Mouse (Mus musculus): ENCODE data around the gene Mical3. TPM values are rescaled to one million over a fixed set of nuclear protein-coding genes. Genes with fewer than 3 reads are reported as not detected.

Gene Mical3
- polyA plus RNA-seq, 1 experiment from 2014 or later, result 11.7 TPM

DNA sequence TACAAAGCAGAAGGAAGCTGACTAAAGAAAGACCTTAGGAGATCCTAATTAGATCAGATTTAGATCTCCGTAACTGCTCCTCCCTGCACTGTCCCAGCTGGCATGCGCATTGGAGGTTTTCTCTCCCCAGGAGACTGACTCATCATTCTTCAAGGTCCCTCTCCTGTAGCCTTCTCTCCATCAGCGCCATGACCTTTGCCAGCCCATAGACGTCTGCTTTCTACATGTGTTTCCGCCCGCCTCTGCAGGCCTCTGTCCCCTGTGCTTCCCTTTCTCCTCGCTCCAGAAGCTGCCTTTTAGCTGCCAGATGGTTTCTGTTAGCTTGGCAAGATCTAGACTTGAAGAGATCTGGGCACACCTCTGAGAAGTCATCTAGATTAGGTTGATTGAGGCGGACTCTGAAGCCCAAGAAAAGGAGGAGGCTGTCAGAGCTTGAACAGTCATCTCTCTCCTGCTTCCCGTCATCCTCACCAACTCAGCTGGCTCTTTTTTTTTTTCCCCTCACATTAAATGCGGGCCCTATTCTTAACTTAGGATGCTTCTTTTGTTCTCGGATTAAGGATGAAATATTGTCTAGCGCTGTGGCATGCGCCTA is 14.3 kb upstream of the Mical3 start:
- Histone ChIP-seq H3K4me2 (no peak overlapping the region), H3K36me3 (no peaks in the 10 kb centered on the region), H3K27ac (no peak overlapping the region), H3K9ac (no peak overlapping the region), H3K4me1 (peaks cover 23% of the 10 kb centered on the region; the same call in 1 of the 2 replicates), H3K9me3 (no peaks in the 10 kb centered on the region), H3K27me3 (replicated peaks) (no peaks in the 10 kb centered on the region), H3K4me3 (replicated peaks) (no peak overlapping the region)
- ATAC-seq (ENCODE audit: insufficient read depth, low FRiP score, low read depth), result no peak
- 70% methylated on average over 13 of the region's 13 CpGs for WGBS

- Histone ChIP-seq H3K4me2 (no peak overlapping the region), H3K27ac (no peak overlapping the region), H3K9ac (no peak overlapping the region), H3K4me1 (peaks cover 23% of the 10 kb centered on the region; the same call in 1 of the 2 replicates), H3K27me3 (replicated peaks) (no peaks in the 10 kb centered on the region), H3K36me3 (no peaks in the 10 kb centered on the region), H3K4me3 (replicated peaks) (no peak overlapping the region), H3K9me3 (no peaks in the 10 kb centered on the region)
- ATAC-seq (ENCODE audit: insufficient read depth, low FRiP score, low read depth), result peak; percentile 66; the same call in 1 of the 2 replicates
- WGBS, result 53% methylated on average over 4 of the region's 4 CpGs
Measured at GRCm38 (mm10) chr6:121144066-121144465, 13.3 kb upstream of the Mical3 start.

DNA sequence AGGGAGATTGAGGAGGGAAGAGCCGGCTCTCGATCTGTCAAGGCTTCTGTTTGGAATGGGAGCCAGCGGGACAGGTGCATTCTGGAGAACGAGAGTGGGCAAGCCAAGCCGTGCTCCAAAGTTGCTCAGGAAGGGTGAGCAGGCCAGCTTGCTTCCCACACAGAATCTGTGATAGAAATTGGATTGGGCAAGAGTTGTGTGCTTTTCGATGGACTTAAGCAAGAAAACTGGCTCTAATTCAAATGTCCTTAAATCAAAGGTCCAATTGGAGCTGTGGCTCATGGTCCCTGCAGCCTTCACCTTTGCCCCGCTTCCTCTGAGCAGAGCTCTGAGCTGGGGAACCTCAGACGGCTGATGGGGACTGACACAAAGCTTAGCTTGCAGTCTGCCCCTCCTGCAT is 12.6 kb upstream of the Mical3 start:
- no peak overlapping the region for H3K27ac ChIP-seq
- no peak overlapping the region for H3K4me3 ChIP-seq (replicated peaks)
- H3K27me3 ChIP-seq (replicated peaks), result no peaks in the 10 kb centered on the region
- WGBS, result 80% methylated on average over 8 of the region's 8 CpGs
- no peaks in the 10 kb centered on the region for H3K9me3 ChIP-seq
- H3K36me3 ChIP-seq, result no peaks in the 10 kb centered on the region
- H3K4me2 ChIP-seq, result no peak overlapping the region
- H3K9ac ChIP-seq, result no peak overlapping the region
- H3K4me1 ChIP-seq, result peaks cover 23% of the 10 kb centered on the region; the same call in 1 of the 2 replicates
- ATAC-seq (ENCODE audit: insufficient read depth, low FRiP score, low read depth), result peak; percentile 24; the same call in 1 of the 2 replicates

DNA sequence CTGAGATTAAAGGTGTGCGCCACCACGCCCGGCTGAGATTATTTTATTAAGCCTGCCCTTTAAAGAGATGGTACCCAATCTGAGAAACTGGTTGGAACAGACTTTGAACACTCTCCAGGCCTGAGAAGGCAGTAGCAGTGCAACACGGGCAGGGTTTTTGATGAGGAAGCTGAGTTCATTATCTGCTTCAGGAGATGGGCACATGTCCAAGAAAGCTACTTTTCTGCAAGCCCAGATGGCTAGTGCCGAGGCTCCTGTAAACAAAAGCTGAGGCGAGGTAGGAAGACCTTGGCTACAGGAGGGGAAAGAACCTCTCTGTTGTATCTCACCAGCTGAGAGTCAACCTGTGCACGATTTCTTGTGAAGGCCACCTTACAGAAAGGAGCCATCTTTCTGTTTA is 11.5 kb upstream of the Mical3 start:
- Histone ChIP-seq H3K4me1 (peaks cover 20% of the 10 kb centered on the region; the same call in 1 of the 2 replicates), H3K4me2 (no peak overlapping the region), H3K9me3 (no peaks in the 10 kb centered on the region), H3K27me3 (replicated peaks) (no peaks in the 10 kb centered on the region), H3K9ac (no peak overlapping the region), H3K27ac (no peak overlapping the region), H3K36me3 (no peaks in the 10 kb centered on the region), H3K4me3 (replicated peaks) (no peak overlapping the region)
- ATAC-seq (ENCODE audit: insufficient read depth, low FRiP score, low read depth), result no peak
- 76% methylated on average over 7 of the region's 7 CpGs for WGBS

DNA sequence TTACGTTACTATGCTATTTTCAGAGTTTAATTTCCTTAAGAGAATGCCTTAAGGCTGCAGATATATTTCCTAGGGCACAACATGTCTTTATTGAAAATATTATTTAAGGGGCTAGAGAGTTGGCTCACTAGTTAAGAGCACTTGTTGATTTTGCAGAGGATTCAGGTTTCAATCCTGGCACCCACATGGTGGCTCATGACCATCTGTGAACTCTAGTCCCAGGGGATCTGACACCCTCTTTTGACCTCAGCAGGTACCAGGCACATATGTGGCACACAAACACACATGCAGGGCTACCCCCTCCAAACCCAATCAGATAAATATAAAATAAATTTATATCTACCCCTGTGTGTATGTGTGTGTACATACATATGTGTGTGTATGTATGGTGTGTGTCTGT is 8.5 kb upstream of the Mical3 start:
- no peak overlapping the region for H3K9ac ChIP-seq
- H3K4me2 ChIP-seq, result no peak overlapping the region
- WGBS, result 98% methylated on average over 1 of the region's 1 CpGs
- H3K27ac ChIP-seq, result no peak overlapping the region
- H3K9me3 ChIP-seq, result no peaks in the 10 kb centered on the region
- no peaks in the 10 kb centered on the region for H3K36me3 ChIP-seq
- H3K4me3 ChIP-seq (replicated peaks), result no peak overlapping the region
- ATAC-seq (ENCODE audit: insufficient read depth, low FRiP score, low read depth), result no peak
- H3K4me1 ChIP-seq, result peaks cover 8% of the 10 kb centered on the region; the same call in 1 of the 2 replicates
- H3K27me3 ChIP-seq (replicated peaks), result no peaks in the 10 kb centered on the region

- H3K9ac ChIP-seq, result no peak overlapping the region
- H3K36me3 ChIP-seq, result no peaks in the 10 kb centered on the region
- WGBS, result 53% methylated on average over 12 of the region's 12 CpGs
- peak; percentile 66 for ATAC-seq (ENCODE audit: insufficient read depth, low FRiP score, low read depth)
- 0 out of 2 replicates have a peak overlapping the region, but pooled peaks have one; percentile 18 for H3K27ac ChIP-seq
- 0 out of 2 replicates have a peak, but pooled peaks cover 4% of the 10 kb centered on the region for H3K4me1 ChIP-seq
- H3K9me3 ChIP-seq, result no peaks in the 10 kb centered on the region
- no peak overlapping the region for H3K4me2 ChIP-seq
- H3K27me3 ChIP-seq (replicated peaks), result no peaks in the 10 kb centered on the region
- H3K4me3 ChIP-seq (replicated peaks), result no peak overlapping the region
Measured at GRCm38 (mm10) chr6:121138338-121139040, 7.7 kb upstream of the Mical3 start.

GRCm38 (mm10) chr6:121137222-121137621 is 6.4 kb upstream of the Mical3 start:
- Histone ChIP-seq H3K27me3 (replicated peaks) (no peaks in the 10 kb centered on the region), H3K9ac (no peak overlapping the region), H3K9me3 (no peaks in the 10 kb centered on the region), H3K4me3 (replicated peaks) (no peak overlapping the region), H3K27ac (no peak overlapping the region), H3K4me2 (no peak overlapping the region), H3K36me3 (no peaks in the 10 kb centered on the region), H3K4me1 (0 out of 2 replicates have a peak, but pooled peaks cover 4% of the 10 kb centered on the region)
- 60% methylated on average over 6 of the region's 6 CpGs for WGBS
- no peak for ATAC-seq (ENCODE audit: insufficient read depth, low FRiP score, low read depth)

GRCm38 (mm10) chr6:121134884-121135283 is 4.1 kb upstream of the Mical3 start:
- H3K36me3 ChIP-seq, result no peaks in the 10 kb centered on the region
- H3K27ac ChIP-seq, result no peak overlapping the region
- WGBS, result 59% methylated on average over 5 of the region's 5 CpGs

DNA sequence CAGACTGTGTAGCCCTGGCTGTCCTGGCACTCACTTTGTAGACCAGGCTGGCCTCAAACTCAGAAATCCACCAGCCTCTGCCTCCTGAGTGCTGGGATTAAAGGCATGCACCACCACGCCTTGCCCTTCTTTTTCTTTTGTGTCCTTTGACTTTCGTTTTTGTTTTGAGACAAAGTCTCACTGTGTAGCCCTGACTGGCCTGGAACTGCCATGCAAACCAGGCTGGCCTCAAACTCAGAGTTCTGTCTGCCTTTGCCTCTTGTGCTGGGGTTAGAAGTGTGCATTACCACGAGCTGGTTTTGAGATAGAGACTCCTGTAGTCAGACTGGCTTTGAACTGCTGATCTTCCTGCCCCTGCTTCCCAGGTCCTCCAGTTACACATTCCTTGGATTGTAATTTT is 3.5 kb upstream of the Mical3 start:
- no peak overlapping the region for H3K4me3 ChIP-seq (replicated peaks)
- H3K9ac ChIP-seq, result no peak overlapping the region
- H3K36me3 ChIP-seq, result no peaks in the 10 kb centered on the region
- H3K27ac ChIP-seq, result no peak overlapping the region
- no peak for ATAC-seq (ENCODE audit: insufficient read depth, low FRiP score, low read depth)
- peaks cover 18% of the 10 kb centered on the region for H3K4me1 ChIP-seq
- H3K27me3 ChIP-seq (replicated peaks), result peaks cover 11% of the 10 kb centered on the region; the same call in 1 of the 2 replicates
- no peaks in the 10 kb centered on the region for H3K9me3 ChIP-seq
- no peak overlapping the region for H3K4me2 ChIP-seq
- 55% methylated on average over 3 of the region's 3 CpGs for WGBS

More at GRCm38 (mm10) chr6:121134884-121135283, 4.1 kb upstream of the Mical3 start:
- no peak overlapping the region for H3K4me3 ChIP-seq (replicated peaks)
- H3K9me3 ChIP-seq, result no peaks in the 10 kb centered on the region
- peaks cover 13% of the 10 kb centered on the region for H3K4me1 ChIP-seq
- H3K9ac ChIP-seq, result no peak overlapping the region
- no peak for ATAC-seq (ENCODE audit: insufficient read depth, low FRiP score, low read depth)
- no peak overlapping the region for H3K4me2 ChIP-seq
- H3K27me3 ChIP-seq (replicated peaks), result peaks cover 11% of the 10 kb centered on the region; the same call in 1 of the 2 replicates

- WGBS, result 2% methylated on average over 32 of the region's 32 CpGs
- peak; percentile 89 for ATAC-seq (ENCODE audit: insufficient read depth, low FRiP score, low read depth)
- Histone ChIP-seq H3K4me1 (peaks cover 16% of the 10 kb centered on the region), H3K9me3 (no peaks in the 10 kb centered on the region), H3K4me3 (replicated peaks) (peak overlapping the region; percentile 41), H3K27ac (no peak overlapping the region), H3K4me2 (peak overlapping the region; percentile 87), H3K27me3 (replicated peaks) (peaks cover 11% of the 10 kb centered on the region; the same call in 1 of the 2 replicates), H3K36me3 (no peaks in the 10 kb centered on the region), H3K9ac (no peak overlapping the region)
Measured at GRCm38 (mm10) chr6:121130039-121130705, 627 bp downstream of the Mical3 start.

DNA sequence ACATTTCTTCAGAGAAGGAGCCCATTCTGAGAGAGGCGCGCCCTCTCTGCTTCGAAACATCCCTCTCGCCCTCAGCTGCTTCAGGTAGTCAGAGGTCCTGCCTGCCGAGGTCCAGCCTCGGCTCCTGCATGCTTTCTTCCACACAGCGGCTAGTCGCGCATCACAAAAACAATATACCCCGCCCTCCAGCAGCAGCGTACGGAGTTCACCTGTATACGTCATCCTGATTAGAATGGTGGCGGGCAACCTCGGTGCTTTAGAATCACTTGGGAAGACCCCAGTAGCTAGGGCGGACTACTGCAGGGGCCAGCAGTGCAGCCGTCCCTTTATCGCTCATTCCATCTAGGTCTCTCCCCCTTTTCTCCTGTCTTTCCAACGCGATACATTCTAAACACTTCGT is 1.3 kb downstream of the Mical3 start:
- 10% methylated on average over 21 of the region's 21 CpGs for WGBS
- no peak overlapping the region for H3K9ac ChIP-seq
- H3K4me2 ChIP-seq, result peak overlapping the region; percentile 87
- peaks cover 16% of the 10 kb centered on the region for H3K4me1 ChIP-seq
- peak overlapping the region; percentile 41 for H3K4me3 ChIP-seq (replicated peaks)
- peaks cover 11% of the 10 kb centered on the region; the same call in 1 of the 2 replicates for H3K27me3 ChIP-seq (replicated peaks)
- no peaks in the 10 kb centered on the region for H3K36me3 ChIP-seq
- ATAC-seq (ENCODE audit: insufficient read depth, low FRiP score, low read depth), result no peak
- no peaks in the 10 kb centered on the region for H3K9me3 ChIP-seq
- H3K27ac ChIP-seq, result no peak overlapping the region

DNA sequence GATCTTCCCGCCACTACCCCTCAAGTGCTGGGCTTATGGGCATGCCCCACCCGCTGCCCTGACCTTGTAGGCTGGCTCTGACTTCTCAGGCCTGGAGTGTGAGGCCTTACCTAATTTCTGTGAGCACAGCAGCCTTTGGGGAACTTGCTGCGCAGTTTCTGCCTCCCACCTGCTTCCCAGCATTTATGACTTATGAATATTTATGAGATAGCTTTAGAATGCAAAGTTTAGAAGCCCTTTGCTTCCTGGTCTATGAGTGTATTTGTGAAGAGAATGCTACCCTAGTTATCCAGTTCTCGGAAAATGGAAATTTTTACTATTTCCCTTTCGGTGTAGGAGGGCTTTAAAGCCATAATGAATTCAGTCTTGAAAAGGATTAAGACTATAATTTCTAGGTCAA is 2.1 kb downstream of the Mical3 start:
- H3K4me2 ChIP-seq, result no peak overlapping the region
- no peaks in the 10 kb centered on the region for H3K9me3 ChIP-seq
- H3K27ac ChIP-seq, result no peak overlapping the region
- no peak overlapping the region for H3K4me3 ChIP-seq (replicated peaks)
- ATAC-seq (ENCODE audit: insufficient read depth, low FRiP score, low read depth), result no peak
- H3K9ac ChIP-seq, result no peak overlapping the region
- H3K27me3 ChIP-seq (replicated peaks), result peaks cover 11% of the 10 kb centered on the region; the same call in 1 of the 2 replicates
- no peaks in the 10 kb centered on the region for H3K36me3 ChIP-seq
- 94% methylated on average over 5 of the region's 5 CpGs for WGBS
- peaks cover 16% of the 10 kb centered on the region for H3K4me1 ChIP-seq

Data from stomach, embryonic 15.5 days (tissue).